ENCODE assay signal across 8 mouse cellular contexts in genomic region chr7:81344544-81345446, GRCm38 (mm10). TPM values are rescaled to one million over a fixed set of nuclear protein-coding genes. Genes with fewer than 3 reads are reported as not detected.
DNase-seq lines count a peak whose midpoint lies in the region; ATAC-seq and TF ChIP-seq lines count a peak whose summit lies in the region.

Gene Rps17 (minus strand): TSS chr7:81345254.

- ATAC-seq in activated CD4-positive, CD25-positive, alpha-beta regulatory T cell, adult 4 months = peak; percentile 94
- peak; percentile 79 for ATAC-seq in megakaryocyte progenitor cell, adult 5-6 weeks (replicated peaks; ENCODE audit: poor library complexity)

- peak within 1 kb of the TSS; percentile 95 for H3K4me3 ChIP-seq in cortical plate, adult 2 months (ENCODE audit: insufficient read depth, low read length)

- peak; percentile 88 for TF ChIP-seq POLR2A in cortical plate, adult 2 months (IDR thresholded peaks at IDR 0.05; ENCODE audit: extremely low read depth, insufficient read depth, low read length)

- peak; percentile 73 for TF ChIP-seq CTCF in cortical plate, adult 2 months (IDR thresholded peaks at IDR 0.05; ENCODE audit: extremely low read depth, insufficient read depth, low read length)

- peaks cover 2% of the 10 kb centered on the region; the same call in 1 of the 2 replicates for H3K4me1 ChIP-seq in cortical plate, adult 2 months (ENCODE audit: control insufficient read depth, insufficient read depth, low read length)

- H3K27ac ChIP-seq in cortical plate, adult 2 months (ENCODE audit: insufficient read depth, low read length) = peak within 1 kb of the TSS; percentile 63; the same call in 1 of the 2 replicates

- DNase-seq in gastrocnemius, postnatal 10 days = peak; percentile 98
- DNase-seq in induced T-regulatory cell, adult 2 months (ENCODE audit: low read depth) = peak; percentile 97
- peak; percentile 85 to 97 for DNase-seq in left cerebral cortex, adult 9 months (ENCODE audit: low spot score in 2 of 2)
- peak; percentile 97 for DNase-seq in right cerebral cortex, postnatal 14 days
- DNase-seq in urinary bladder, postnatal 36 days (ENCODE audit: low spot score in 2 of 2) = peak; percentile 97 to 99

RNA-seq across cellular contexts. Expression of gene Rps17, which starts in this region (rescaled TPM):
- polyA plus RNA-seq in activated CD4-positive, CD25-positive, alpha-beta regulatory T cell, adult 4 months (2017; shearing (Covaris generic)) = 1,000 to 10,000 TPM; 1,375 to 1,389 TPM
- polyA plus RNA-seq in cortical plate, adult 2 months (2012; rRNA removed) = 862 and 880 TPM in 2 replicates
- total RNA-seq in gastrocnemius, postnatal 10 days (2021) = 1,000 to 10,000 TPM; 1,068 to 1,095 TPM
- 3,688 and 3,886 TPM in 2 replicates for total RNA-seq in megakaryocyte progenitor cell, adult 5-6 weeks (2015)
- total RNA-seq in megakaryocyte progenitor cell, adult 5-6 weeks (2017) = 3,921 and 4,474 TPM in 2 replicates

Comparison
In these comparisons a context has a peak if more than half of its experiments do, and no peak if none do; other contexts are left out.
1. Peak in every context shown above with its lines: DNase-seq, ATAC-seq, H3K4me3 ChIP-seq and H3K27ac ChIP-seq.